Mouse (Mus musculus) embryonic facial prominence, embryonic 14.5 days (tissue): ENCODE results near the gene Zdhhc16. TPM values are rescaled to one million over a fixed set of nuclear protein-coding genes. Genes with fewer than 3 reads are reported as not detected.

Experiments
- ATAC-seq: fragments of 200-750 bp; cut with Nextera tagmentation; 2 replicates; pipeline ENCODE4 v1.8.0; 2017; ENCODE audit warnings: low read depth, moderate number of reproducible peaks, moderate TSS enrichment
- DNase-seq: peaks from one replicate; pipeline ENCODE4 v3.0.0-alpha.2; 2015; ENCODE audit warnings: low spot score
- H3K27ac ChIP-seq: fragments of 300-500 bp; sonication (generic); replicated peaks from 2 replicates; pipeline ENCODE4 v1.5.1; 2014; ENCODE audit warnings: low read depth, mild to moderate bottlenecking, low read length, moderate library complexity
- H3K27me3 ChIP-seq: fragments of 300-500 bp; sonication (generic); replicated peaks from 2 replicates; pipeline ENCODE4 v1.6.1; 2014; ENCODE audit warnings: low read length; ENCODE audit not compliant: control insufficient read depth, insufficient read depth
- H3K36me3 ChIP-seq: fragments of 300-500 bp; sonication (generic); 2 replicates; pipeline ENCODE4 v1.6.1; 2014; ENCODE audit warnings: low read length, mixed read lengths; ENCODE audit not compliant: control insufficient read depth, insufficient read depth
- H3K4me1 ChIP-seq: fragments of 300-500 bp; sonication (generic); 2 replicates; pipeline ENCODE4 v1.6.1; 2014; ENCODE audit warnings: antibody characterized with exemption, low read length; ENCODE audit not compliant: control insufficient read depth, insufficient read depth
- H3K4me2 ChIP-seq: fragments of 300-500 bp; sonication (generic); 2 replicates; pipeline ENCODE4 v1.6.1; 2014; ENCODE audit warnings: low read depth, mild to moderate bottlenecking, low read length, moderate library complexity, mixed read lengths
- H3K4me3 ChIP-seq: fragments of 300-500 bp; sonication (generic); 2 replicates; pipeline ENCODE4 v1.5.1; 2014; ENCODE audit warnings: low read depth, mild to moderate bottlenecking, low read length
- H3K9ac ChIP-seq: fragments of 300-500 bp; sonication (generic); 2 replicates; pipeline ENCODE4 v1.6.1; 2014; ENCODE audit warnings: low read depth, mild to moderate bottlenecking, low read length, moderate library complexity, mixed read lengths
- H3K9me3 ChIP-seq: fragments of 300-500 bp; sonication (generic); 2 replicates; pipeline ENCODE4 v1.6.1; 2016; ENCODE audit warnings: low read length; ENCODE audit not compliant: control insufficient read depth
- WGBS: fragments of 180-500 bp; shearing (Covaris S2); extraction: QIAGEN DNeasy Blood & Tissue Kit; methylation state at CpG from one replicate; pipeline ENCODE4 v1.1.7; 2014; 5-methylcytosine and 5-hydroxymethylcytosine counted together
- polyA plus RNA-seq: library from polyadenylated mRNA; unstranded; fragments of >200 nt; fragmentation: Nextera tagmentation; extraction: Ambion mirVana; gene quantifications from 2 replicates; pipeline ENCODE4 v1.2.1, GENCODE M21; 2014

Zdhhc16 gene
- polyA plus RNA-seq, 1 experiment from 2014 or later = 69.1 TPM

- WGBS = 42% methylated on average over 2 of the region's 2 CpGs
- Histone ChIP-seq H3K4me2 (no peak overlapping the region), H3K4me3 (no peak overlapping the region), H3K9ac (no peak overlapping the region), H3K27me3 (no peaks in the 10 kb centered on the region), H3K27ac (no peak overlapping the region), H3K9me3 (no peaks in the 10 kb centered on the region), H3K4me1 (no peaks in the 10 kb centered on the region), H3K36me3 (no peaks in the 10 kb centered on the region)
- ATAC-seq (peak; percentile 24; the same call in 1 of the 2 replicates), DNase-seq (peak; percentile 76)
Observed at GRCm38 (mm10) chr19:41901696-41902095, 31.6 kb upstream of the Zdhhc16 start.

- Histone ChIP-seq H3K36me3 (no peaks in the 10 kb centered on the region), H3K9ac (no peak overlapping the region), H3K27me3 (no peaks in the 10 kb centered on the region), H3K9me3 (no peaks in the 10 kb centered on the region), H3K27ac (no peak overlapping the region), H3K4me1 (no peaks in the 10 kb centered on the region; the same call in 1 of the 2 replicates), H3K4me3 (no peak overlapping the region), H3K4me2 (no peak overlapping the region)
- DNase-seq = no peak
- ATAC-seq = no peak
- 83% methylated on average over 10 of the region's 10 CpGs for WGBS
Observed at GRCm38 (mm10) chr19:41902848-41903593, 30.3 kb upstream of the Zdhhc16 start.

GRCm38 (mm10) chr19:41905246-41905645 lies 28.0 kb upstream of the Zdhhc16 start:
- Histone ChIP-seq H3K9me3 (no peaks in the 10 kb centered on the region), H3K4me1 (no peaks in the 10 kb centered on the region; the same call in 1 of the 2 replicates), H3K4me2 (no peak overlapping the region), H3K27me3 (no peaks in the 10 kb centered on the region), H3K4me3 (no peak overlapping the region), H3K36me3 (no peaks in the 10 kb centered on the region), H3K27ac (no peak overlapping the region), H3K9ac (no peak overlapping the region)
- 74% methylated on average over 2 of the region's 2 CpGs for WGBS
- DNase-seq (no peak), ATAC-seq (no peak)

GRCm38 (mm10) chr19:41906311-41907078 lies 26.8 kb upstream of the Zdhhc16 start:
- no peak for DNase-seq
- Histone ChIP-seq H3K27ac (no peak overlapping the region), H3K4me2 (no peak overlapping the region), H3K9ac (no peak overlapping the region), H3K27me3 (no peaks in the 10 kb centered on the region), H3K36me3 (no peaks in the 10 kb centered on the region), H3K9me3 (no peaks in the 10 kb centered on the region), H3K4me3 (no peak overlapping the region), H3K4me1 (no peaks in the 10 kb centered on the region; the same call in 1 of the 2 replicates)
- ATAC-seq = no peak
- WGBS = 62% methylated on average over 6 of the region's 6 CpGs

- H3K27me3 ChIP-seq = no peaks in the 10 kb centered on the region
- H3K4me2 ChIP-seq = no peak overlapping the region
- no peak overlapping the region for H3K27ac ChIP-seq
- no peaks in the 10 kb centered on the region for H3K36me3 ChIP-seq
- H3K4me1 ChIP-seq = no peaks in the 10 kb centered on the region; the same call in 1 of the 2 replicates
- DNase-seq = no peak
- no peaks in the 10 kb centered on the region for H3K9me3 ChIP-seq
- 45% methylated on average over 8 of the region's 8 CpGs for WGBS
- ATAC-seq = no peak
- no peak overlapping the region for H3K4me3 ChIP-seq
- no peak overlapping the region for H3K9ac ChIP-seq
Observed at GRCm38 (mm10) chr19:41907079-41907760, 26.1 kb upstream of the Zdhhc16 start.

- no peaks in the 10 kb centered on the region for H3K27me3 ChIP-seq
- no peaks in the 10 kb centered on the region for H3K9me3 ChIP-seq
- H3K9ac ChIP-seq = no peak overlapping the region
- H3K27ac ChIP-seq = no peak overlapping the region
- no peak for ATAC-seq
- H3K4me2 ChIP-seq = no peak overlapping the region
- peaks cover 7% of the 10 kb centered on the region; the same call in 1 of the 2 replicates for H3K4me1 ChIP-seq
- WGBS = 92% methylated on average over 3 of the region's 3 CpGs
- H3K36me3 ChIP-seq = no peaks in the 10 kb centered on the region
- DNase-seq = no peak
- H3K4me3 ChIP-seq = no peak overlapping the region
Observed at GRCm38 (mm10) chr19:41908736-41909135, 24.5 kb upstream of the Zdhhc16 start.

- ATAC-seq (no peak), DNase-seq (no peak)
- no peaks in the 10 kb centered on the region for H3K9me3 ChIP-seq
- no peak overlapping the region for H3K9ac ChIP-seq
- H3K27me3 ChIP-seq = no peaks in the 10 kb centered on the region
- no peak overlapping the region for H3K4me3 ChIP-seq
- H3K36me3 ChIP-seq = no peaks in the 10 kb centered on the region; the same call in 1 of the 2 replicates
- no peak overlapping the region for H3K4me2 ChIP-seq
- peaks cover 13% of the 10 kb centered on the region; the same call in 1 of the 2 replicates for H3K4me1 ChIP-seq
- 89% methylated on average over 2 of the region's 2 CpGs for WGBS
- no peak overlapping the region for H3K27ac ChIP-seq
Observed at GRCm38 (mm10) chr19:41910396-41910795, 22.9 kb upstream of the Zdhhc16 start.
